Mouse (Mus musculus) hindbrain, embryonic 14.5 days (tissue): ENCODE measurements around the gene Gpr142. TPM values are rescaled to one million over a fixed set of nuclear protein-coding genes. Genes with fewer than 3 reads are reported as not detected.
A peak's percentile ranks its signal among the peaks of the same experiment; 100 is the strongest.

Experiments
- ATAC-seq: fragments of 200-750 bp; cut with Nextera tagmentation; 2 replicates; pipeline ENCODE4 v1.8.0; 2017; ENCODE audit warnings: moderate number of reproducible peaks, mild to moderate bottlenecking, moderate TSS enrichment, moderate library complexity; ENCODE audit not compliant: low FRiP score
- DNase-seq: peaks from one replicate; pipeline ENCODE4 v3.0.0-alpha.2; 2015; ENCODE audit warnings: low spot score
- H3K27ac ChIP-seq: fragments of 300-500 bp; sonication (generic); 2 replicates; pipeline ENCODE4 v1.5.1; 2014; ENCODE audit warnings: mild to moderate bottlenecking, moderate library complexity
- H3K27me3 ChIP-seq: fragments of 300-500 bp; sonication (generic); 2 replicates; pipeline ENCODE4 v1.6.1; 2014; ENCODE audit warnings: mild to moderate bottlenecking, low read length, mixed read lengths; ENCODE audit not compliant: control insufficient read depth, insufficient read depth
- H3K36me3 ChIP-seq: fragments of 300-500 bp; sonication (generic); replicated peaks from 2 replicates; pipeline ENCODE4 v1.6.1; 2014; ENCODE audit not compliant: control insufficient read depth, insufficient read depth
- H3K4me1 ChIP-seq: fragments of 300-500 bp; sonication (generic); replicated peaks from 2 replicates; pipeline ENCODE4 v1.6.1; 2014; ENCODE audit warnings: antibody characterized with exemption, low read length, mixed read lengths; ENCODE audit not compliant: control insufficient read depth, insufficient read depth
- H3K4me2 ChIP-seq: fragments of 300-500 bp; sonication (generic); replicated peaks from 2 replicates; pipeline ENCODE4 v1.6.1; 2014; ENCODE audit warnings: mild to moderate bottlenecking, moderate library complexity
- H3K4me3 ChIP-seq: fragments of 300-500 bp; sonication (generic); replicated peaks from 2 replicates; pipeline ENCODE4 v1.5.1; 2014; ENCODE audit warnings: mild to moderate bottlenecking, low read length
- H3K9ac ChIP-seq: fragments of 300-500 bp; sonication (generic); 2 replicates; pipeline ENCODE4 v1.6.1; 2014
- H3K9me3 ChIP-seq: fragments of 300-500 bp; sonication (generic); 2 replicates; pipeline ENCODE4 v1.6.1; 2016; ENCODE audit warnings: low read length; ENCODE audit not compliant: control insufficient read depth
- WGBS: fragments of 180-500 bp; shearing (Covaris S2); extraction: QIAGEN DNeasy Blood & Tissue Kit; methylation state at CpG from one replicate; pipeline ENCODE4 v1.1.7; 2014; 5-methylcytosine and 5-hydroxymethylcytosine counted together
- polyA plus RNA-seq: library from polyadenylated mRNA; unstranded; fragments of >200 nt; fragmentation: Nextera tagmentation; extraction: Ambion mirVana; gene quantifications from 2 replicates; pipeline ENCODE4 v1.2.1, GENCODE M21; 2014

Gene Gpr142
- polyA plus RNA-seq, 1 experiment from 2014 or later = not detected

- 70% methylated on average over 5 of the region's 5 CpGs for WGBS
- H3K4me2 ChIP-seq = no peak overlapping the region
- no peaks in the 10 kb centered on the region for H3K9me3 ChIP-seq
- no peak overlapping the region for H3K27ac ChIP-seq
- H3K36me3 ChIP-seq = no peaks in the 10 kb centered on the region
- ATAC-seq (no peak), DNase-seq (no peak)
- H3K4me1 ChIP-seq = peaks cover 21% of the 10 kb centered on the region
- no peak overlapping the region for H3K4me3 ChIP-seq
- no peak overlapping the region for H3K9ac ChIP-seq
- peaks cover 35% of the 10 kb centered on the region for H3K27me3 ChIP-seq
Observed at GRCm38 (mm10) chr11:114847008-114847407, 48.3 kb downstream of the Gpr142 start.

- ATAC-seq (no peak), DNase-seq (no peak)
- Histone ChIP-seq H3K4me1 (peaks cover 16% of the 10 kb centered on the region), H3K27me3 (peaks cover 61% of the 10 kb centered on the region), H3K4me2 (no peak overlapping the region), H3K36me3 (no peaks in the 10 kb centered on the region), H3K9ac (no peak overlapping the region), H3K9me3 (no peaks in the 10 kb centered on the region), H3K4me3 (no peak overlapping the region), H3K27ac (no peak overlapping the region)
- 2% methylated on average over 2 of the region's 2 CpGs for WGBS
Observed at GRCm38 (mm10) chr11:114849572-114849971, 50.8 kb downstream of the Gpr142 start.

GRCm38 (mm10) chr11:114850066-114850451, 51.3 kb downstream of the Gpr142 start:
- 18% methylated on average over 5 of the region's 5 CpGs for WGBS
- Histone ChIP-seq H3K36me3 (no peaks in the 10 kb centered on the region), H3K9me3 (no peaks in the 10 kb centered on the region), H3K9ac (no peak overlapping the region), H3K4me2 (peak overlapping the region; percentile 99), H3K4me1 (peaks cover 16% of the 10 kb centered on the region), H3K27me3 (peaks cover 61% of the 10 kb centered on the region), H3K4me3 (peak overlapping the region; percentile 69; the same call in 1 of the 2 replicates), H3K27ac (no peak overlapping the region)
- DNase-seq = no peak
- no peak for ATAC-seq

GRCm38 (mm10) chr11:114850452-114851268, 51.9 kb downstream of the Gpr142 start, which contains the start of gene Gprc5c:
Gene Gprc5c, plus strand, starts transcription at chr11:114851152.
- H3K9me3 ChIP-seq = no peaks in the 10 kb centered on the region
- peak within 1 kb of the TSS; percentile 54 for H3K27ac ChIP-seq
- WGBS = under 1% methylated on average over 38 of the region's 43 CpGs
- ATAC-seq (no peak), DNase-seq (no peak)
- H3K4me3 ChIP-seq = peak within 1 kb of the TSS; percentile 69
- H3K4me2 ChIP-seq = peak within 1 kb of the TSS; percentile 99
- peaks cover 16% of the 10 kb centered on the region for H3K4me1 ChIP-seq
- H3K36me3 ChIP-seq = no peaks in the 10 kb centered on the region
- H3K27me3 ChIP-seq = peaks cover 61% of the 10 kb centered on the region
- H3K9ac ChIP-seq = peak within 1 kb of the TSS; percentile 66

- DNase-seq = no peak
- peak overlapping the region; percentile 66 for H3K9ac ChIP-seq
- H3K27me3 ChIP-seq = peaks cover 61% of the 10 kb centered on the region
- no peaks in the 10 kb centered on the region for H3K36me3 ChIP-seq
- H3K27ac ChIP-seq = peak overlapping the region; percentile 49
- peaks cover 16% of the 10 kb centered on the region for H3K4me1 ChIP-seq
- H3K4me3 ChIP-seq = peak overlapping the region; percentile 69
- ATAC-seq = peak; percentile 46; the same call in 1 of the 2 replicates
- peak overlapping the region; percentile 99 for H3K4me2 ChIP-seq
- under 1% methylated on average over 27 of the region's 27 CpGs for WGBS
- no peaks in the 10 kb centered on the region for H3K9me3 ChIP-seq
Observed at GRCm38 (mm10) chr11:114851269-114851607, 52.5 kb downstream of the Gpr142 start.

GRCm38 (mm10) chr11:114851608-114852310, 53.0 kb downstream of the Gpr142 start:
- under 1% methylated on average over 65 of the region's 65 CpGs for WGBS
- peak; percentile 63 for DNase-seq
- ATAC-seq = peak; percentile 43; the same call in 1 of the 2 replicates
- Histone ChIP-seq H3K27me3 (peaks cover 61% of the 10 kb centered on the region), H3K4me2 (peak overlapping the region; percentile 99), H3K9ac (peak overlapping the region; percentile 66), H3K4me1 (peaks cover 16% of the 10 kb centered on the region), H3K4me3 (peak overlapping the region; percentile 69), H3K27ac (peak overlapping the region; percentile 54), H3K9me3 (no peaks in the 10 kb centered on the region), H3K36me3 (no peaks in the 10 kb centered on the region)

- no peaks in the 10 kb centered on the region for H3K9me3 ChIP-seq
- H3K4me3 ChIP-seq = peak overlapping the region; percentile 69
- peak overlapping the region; percentile 66 for H3K9ac ChIP-seq
- peaks cover 16% of the 10 kb centered on the region for H3K4me1 ChIP-seq
- ATAC-seq = no peak
- WGBS = 1% methylated on average over 40 of the region's 40 CpGs
- peaks cover 61% of the 10 kb centered on the region for H3K27me3 ChIP-seq
- H3K4me2 ChIP-seq = peak overlapping the region; percentile 99
- H3K27ac ChIP-seq = peak overlapping the region; percentile 54; the same call in 1 of the 2 replicates
- no peak for DNase-seq
- H3K36me3 ChIP-seq = no peaks in the 10 kb centered on the region
Observed at GRCm38 (mm10) chr11:114852311-114853173, 53.8 kb downstream of the Gpr142 start.

- 18% methylated on average over 7 of the region's 7 CpGs for WGBS
- no peak overlapping the region for H3K9ac ChIP-seq
- peak overlapping the region; percentile 99 for H3K4me2 ChIP-seq
Observed at GRCm38 (mm10) chr11:114853174-114853838, 54.6 kb downstream of the Gpr142 start.

More at GRCm38 (mm10) chr11:114853174-114853838, 54.6 kb downstream of the Gpr142 start:
- DNase-seq (no peak), ATAC-seq (no peak)
- Histone ChIP-seq H3K4me3 (peak overlapping the region; percentile 69), H3K36me3 (no peaks in the 10 kb centered on the region), H3K4me1 (peaks cover 16% of the 10 kb centered on the region), H3K27ac (no peak overlapping the region), H3K27me3 (peaks cover 61% of the 10 kb centered on the region), H3K9me3 (no peaks in the 10 kb centered on the region)
